ENCODE assay signal across 11 mouse cellular contexts in genomic region chr13:55527834-55528772, GRCm38 (mm10). TPM values are rescaled to one million over a fixed set of nuclear protein-coding genes. Genes with fewer than 3 reads are reported as not detected.
DNase-seq lines count a peak whose midpoint lies in the region; ATAC-seq and TF ChIP-seq lines count a peak whose summit lies in the region.
"Had no signal": no experiment of that assay in that cellular context is flagged by ENCODE, and none has a peak within 500 bp of the region (broad histone marks: within the 10 kb centered on the region; RNA-seq: fewer than 3 reads in every experiment).

No protein-coding gene starts in this region.

- H3K4me2 ChIP-seq in lung, postnatal 0 days (replicated peaks; ENCODE audit: low read depth, low read length): 0 out of 2 replicates have a peak overlapping the region, but pooled peaks have one; percentile 11
- no peak overlapping the region for H3K4me2 ChIP-seq in midbrain, embryonic 13.5 days (replicated peaks)
- H3K4me2 ChIP-seq: limb, embryonic 15.5 days had no signal

- no peak overlapping the region for H3K27ac ChIP-seq in lung, postnatal 0 days (ENCODE audit: low read length)
- H3K27ac ChIP-seq in midbrain, embryonic 13.5 days: no peak overlapping the region
- H3K27ac ChIP-seq in cerebellum, adult 2 months (ENCODE audit: insufficient read depth, low read length): no peak overlapping the region
- H3K27ac ChIP-seq: limb, embryonic 15.5 days had no signal

- H3K4me3 ChIP-seq in lung, postnatal 0 days (ENCODE audit: low read depth, low read length): no peak overlapping the region
- H3K4me3 ChIP-seq in midbrain, embryonic 13.5 days (replicated peaks): no peak overlapping the region
- no peak overlapping the region for H3K4me3 ChIP-seq in cerebellum, adult 2 months (replicated peaks; ENCODE audit: insufficient read depth, low read depth, low read length)
- H3K4me3 ChIP-seq: limb, embryonic 15.5 days had no signal

- no peak for TF ChIP-seq CTCF in lung, postnatal 0 days (IDR thresholded peaks at IDR 0.05)
- no peak for TF ChIP-seq CTCF in cerebellum, adult 2 months (IDR thresholded peaks at IDR 0.05; ENCODE audit: borderline replicate concordance, insufficient read depth, low read depth, low read length)

- WGBS in lung, postnatal 0 days: 64% methylated on average over 17 of the region's 18 CpGs
- WGBS in midbrain, embryonic 13.5 days: 87% methylated on average over 18 of the region's 18 CpGs
- 71% methylated on average over 18 of the region's 18 CpGs for WGBS in cerebellum, adult 2 months

- no peaks in the 10 kb centered on the region for H3K4me1 ChIP-seq in lung, postnatal 0 days (ENCODE audit: insufficient read depth, low read depth, low read length)
- no peaks in the 10 kb centered on the region for H3K4me1 ChIP-seq in midbrain, embryonic 13.5 days (replicated peaks)
- H3K4me1 ChIP-seq in cerebellum, adult 2 months (ENCODE audit: control insufficient read depth, insufficient read depth, low read length): no peaks in the 10 kb centered on the region

- peaks cover 22% of the 10 kb centered on the region; the same call in 1 of the 2 replicates for H3K36me3 ChIP-seq in lung, postnatal 0 days (ENCODE audit: insufficient read depth, low read length)
- peaks cover 39% of the 10 kb centered on the region for H3K36me3 ChIP-seq in splenic B cell, adult 2 months (ENCODE audit: control insufficient read depth, insufficient read depth, low read length, poor library complexity, severe bottlenecking)
- H3K36me3 ChIP-seq in midbrain, embryonic 13.5 days: peaks cover 55% of the 10 kb centered on the region

- H3K9ac ChIP-seq in lung, postnatal 0 days (replicated peaks; ENCODE audit: low read depth): no peak overlapping the region
- H3K9ac ChIP-seq in midbrain, embryonic 13.5 days (replicated peaks): no peak overlapping the region
- H3K9ac ChIP-seq: limb, embryonic 15.5 days had no signal

- no peaks in the 10 kb centered on the region for H3K9me3 ChIP-seq in lung, postnatal 0 days (ENCODE audit: low read length)
- no peaks in the 10 kb centered on the region for H3K9me3 ChIP-seq in midbrain, embryonic 13.5 days
- H3K9me3 ChIP-seq: limb, embryonic 15.5 days had no signal

- peak; percentile 46 for DNase-seq in lung, postnatal 0 days (ENCODE audit: low spot score)
- DNase-seq in lung, postnatal 14 days: no peak
- peak; percentile 50 for DNase-seq in lung, postnatal 25 days (ENCODE audit: low spot score)
- peak; percentile 86 for DNase-seq in splenic B cell, adult 2 months (ENCODE audit: low read depth, low spot score)
- no peak for DNase-seq in cerebellum, adult 2 months
- DNase-seq: adrenal gland, postnatal 25 days; gastrocnemius, postnatal 14 days; thymus, postnatal 14 days had no signal

- no peak for TF ChIP-seq POLR2A in cerebellum, adult 2 months (IDR thresholded peaks at IDR 0.05; ENCODE audit: borderline replicate concordance, insufficient read depth, low read length)

- H3K27me3 ChIP-seq in lung, postnatal 0 days (replicated peaks; ENCODE audit: insufficient read depth, low read length): no peaks in the 10 kb centered on the region
- no peaks in the 10 kb centered on the region for H3K27me3 ChIP-seq in splenic B cell, adult 2 months (ENCODE audit: control insufficient read depth, insufficient read depth, low read length, poor library complexity, severe bottlenecking)
- H3K27me3 ChIP-seq in midbrain, embryonic 13.5 days: no peaks in the 10 kb centered on the region
- no peaks in the 10 kb centered on the region for H3K27me3 ChIP-seq in cerebellum, adult 2 months (ENCODE audit: control insufficient read depth, insufficient read depth, low read length)
- H3K27me3 ChIP-seq: limb, embryonic 15.5 days had no signal

- no peak for TF ChIP-seq EP300 in lung, postnatal 0 days (IDR thresholded peaks at IDR 0.05)

- ATAC-seq in lung, postnatal 0 days: peak; percentile 35
- ATAC-seq in common myeloid progenitor, adult 5-6 weeks (replicated peaks; ENCODE audit: low read depth, poor library complexity, severe bottlenecking): peak; percentile 67
- ATAC-seq in midbrain, embryonic 13.5 days: no peak

RNA-seq across cellular contexts. Expression of gene Dok3, which starts 1.0 kb away (rescaled TPM):
- 8.1 and 9.1 TPM in 2 replicates for polyA plus RNA-seq in lung, postnatal 0 days (2015; fragmentation: Nextera tagmentation; extraction: Ambion mirVana)
- total RNA-seq in common myeloid progenitor, adult 5-6 weeks (2017): 8.3 and 9.6 TPM in 2 replicates
- 4.3 and 4.7 TPM in 2 replicates for polyA plus RNA-seq in midbrain, embryonic 13.5 days (2015; fragmentation: Nextera tagmentation; extraction: Ambion mirVana)
- 9.3 and 9.8 TPM in 2 replicates for polyA plus RNA-seq in cerebellum, adult 2 months (2012; rRNA removed)

RNA-seq across cellular contexts. Expression of gene Ddx41, which starts 8.4 kb away (rescaled TPM):
- polyA plus RNA-seq in lung, postnatal 0 days (2015; fragmentation: Nextera tagmentation; extraction: Ambion mirVana): 35.3 and 36.8 TPM in 2 replicates
- total RNA-seq in common myeloid progenitor, adult 5-6 weeks (2017): 59.8 and 62.8 TPM in 2 replicates
- 60.2 and 66.6 TPM in 2 replicates for polyA plus RNA-seq in midbrain, embryonic 13.5 days (2015; fragmentation: Nextera tagmentation; extraction: Ambion mirVana)
- polyA plus RNA-seq in cerebellum, adult 2 months (2012; rRNA removed): 66.3 and 70.3 TPM in 2 replicates

RNA-seq across cellular contexts. Expression of gene Pdlim7, which starts 14.6 kb away (rescaled TPM):
- polyA plus RNA-seq in lung, postnatal 0 days (2015; fragmentation: Nextera tagmentation; extraction: Ambion mirVana): 109 and 111 TPM in 2 replicates
- 4.6 and 12.2 TPM in 2 replicates for total RNA-seq in common myeloid progenitor, adult 5-6 weeks (2017)
- 145 and 159 TPM in 2 replicates for polyA plus RNA-seq in midbrain, embryonic 13.5 days (2015; fragmentation: Nextera tagmentation; extraction: Ambion mirVana)
- polyA plus RNA-seq in cerebellum, adult 2 months (2012; rRNA removed): 66.8 and 67.2 TPM in 2 replicates

RNA-seq across cellular contexts. Expression of gene Dbn1, which starts 40.2 kb away (rescaled TPM):
- 43.0 and 50.6 TPM in 2 replicates for polyA plus RNA-seq in lung, postnatal 0 days (2015; fragmentation: Nextera tagmentation; extraction: Ambion mirVana)
- total RNA-seq in common myeloid progenitor, adult 5-6 weeks (2017): 1.1 and 5.3 TPM in 2 replicates
- polyA plus RNA-seq in midbrain, embryonic 13.5 days (2015; fragmentation: Nextera tagmentation; extraction: Ambion mirVana): 655 and 674 TPM in 2 replicates
- polyA plus RNA-seq in cerebellum, adult 2 months (2012; rRNA removed): 97.4 and 108 TPM in 2 replicates

RNA-seq across cellular contexts. Expression of gene Fam193b, which starts 42.8 kb away (rescaled TPM):
- polyA plus RNA-seq in lung, postnatal 0 days (2015; fragmentation: Nextera tagmentation; extraction: Ambion mirVana): 23.1 and 27.4 TPM in 2 replicates
- total RNA-seq in common myeloid progenitor, adult 5-6 weeks (2017): 18.4 and 28.0 TPM in 2 replicates
- polyA plus RNA-seq in midbrain, embryonic 13.5 days (2015; fragmentation: Nextera tagmentation; extraction: Ambion mirVana): 64.9 and 72.3 TPM in 2 replicates
- polyA plus RNA-seq in cerebellum, adult 2 months (2012; rRNA removed): 127 and 128 TPM in 2 replicates

Comparison
In these comparisons a context has a peak if more than half of its experiments do, and no peak if none do; other contexts are left out.
1. DNase-seq: peak in lung, postnatal 0 days (single experiment), lung, postnatal 25 days (single experiment) and splenic B cell, adult 2 months (single experiment); none in lung, postnatal 14 days (single experiment) and cerebellum, adult 2 months (0 of 2).